Mouse (Mus musculus) liver, adult 2 months (tissue): ENCODE data around the gene Irgm2. TPM values are rescaled to one million over a fixed set of nuclear protein-coding genes. Genes with fewer than 3 reads are reported as not detected.

Experiments
- DNase-seq: peaks from one replicate; pipeline ENCODE4 v3.0.0-alpha.2; 2011; ENCODE audit warnings: low read depth, low spot score; ENCODE audit errors: extremely low read depth
- H3K27ac ChIP-seq: fragments of 200-500 bp; replicated peaks from 2 replicates; pipeline ENCODE4 v1.5.1; 2012; ENCODE audit warnings: low read depth, mild to moderate bottlenecking, control low read depth, inconsistent platforms, low read length; ENCODE audit not compliant: insufficient read depth
- H3K27me3 ChIP-seq: fragments of 200-500 bp; 2 replicates; pipeline ENCODE4 v1.6.1; 2012; ENCODE audit warnings: mild to moderate bottlenecking, moderate library complexity, low read length, inconsistent platforms; ENCODE audit not compliant: control insufficient read depth, insufficient read depth
- H3K36me3 ChIP-seq: fragments of 200-500 bp; 2 replicates; pipeline ENCODE4 v1.6.1; 2012; ENCODE audit warnings: low read length, inconsistent platforms; ENCODE audit not compliant: control insufficient read depth, insufficient read depth
- H3K4me1 ChIP-seq: fragments of 200-500 bp; 2 replicates; pipeline ENCODE4 v1.6.1; 2011; ENCODE audit warnings: low read length; ENCODE audit not compliant: control insufficient read depth, insufficient read depth
- H3K4me3 ChIP-seq: fragments of 200-500 bp; 2 replicates; pipeline ENCODE4 v1.5.1; 2011; ENCODE audit warnings: low read depth, mild to moderate bottlenecking, control low read depth, low read length, moderate library complexity; ENCODE audit not compliant: insufficient read depth
- H3K79me2 ChIP-seq: fragments of 200-500 bp; 2 replicates; pipeline ENCODE4 v1.6.1; 2012; ENCODE audit warnings: inconsistent platforms, mild to moderate bottlenecking, low read length, moderate library complexity; ENCODE audit not compliant: control insufficient read depth, insufficient read depth
- H3K9ac ChIP-seq: fragments of 200-500 bp; 2 replicates; pipeline ENCODE4 v1.6.1; 2012; ENCODE audit warnings: low read depth, mild to moderate bottlenecking, control low read depth, inconsistent platforms, low read length
- CTCF ChIP-seq: fragments of 200-500 bp; IDR thresholded peaks from 2 replicates; pipeline ENCODE4 v1.5.1; 2011; ENCODE audit warnings: low read depth, low read length, control low read depth
- POLR2A ChIP-seq: fragments of 200-500 bp; IDR thresholded peaks from 2 replicates; pipeline ENCODE4 v1.6.1; 2011; ENCODE audit warnings: low read length, control low read depth; ENCODE audit not compliant: insufficient read depth; ENCODE audit errors: extremely low read depth
- WGBS: fragments of 180-500 bp; shearing (Covaris S2); methylation state at CpG from one replicate; pipeline ENCODE4 v1.1.7; 2018; 5-methylcytosine and 5-hydroxymethylcytosine counted together
- polyA plus RNA-seq: library from polyadenylated mRNA; depleted of rRNA; stranded (reverse); fragments of >200 nt; gene quantifications from 2 replicates; pipeline ENCODE4 v1.2.3, GENCODE M21; 2012
- total RNA-seq: library from RNA; depleted of rRNA; stranded (reverse); fragments of >200 nt; gene quantifications from 2 replicates; pipeline ENCODE4 v1.2.3, GENCODE M21; 2014

Irgm2 gene
- total and polyA plus RNA-seq, 2 experiments: 21.8 to 40.8 TPM

DNA sequence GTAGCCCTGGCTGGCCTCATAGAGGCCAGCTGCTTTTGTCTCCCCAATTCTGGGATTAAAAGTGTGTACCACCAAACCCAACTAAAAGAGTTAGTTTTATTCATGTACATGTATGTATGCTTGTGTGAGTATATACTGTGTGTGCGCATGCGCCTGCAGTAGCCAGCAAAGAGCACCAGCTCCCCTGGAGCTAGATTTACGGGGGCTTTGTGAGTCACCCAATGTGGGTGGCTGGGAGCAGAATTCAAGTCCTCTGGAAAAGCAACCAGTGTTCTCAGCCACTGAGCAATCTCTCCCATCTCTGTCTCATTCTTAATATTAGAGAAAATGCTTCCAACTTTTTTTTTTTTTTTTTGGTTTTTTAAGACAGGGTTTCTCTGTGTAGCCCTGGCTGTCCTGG, 55.0 kb downstream of the Irgm2 start:
- TF ChIP-seq POLR2A: no peak
- TF ChIP-seq CTCF: no peak
- Histone ChIP-seq H3K4me1 (no peaks in the 10 kb centered on the region), H3K36me3 (no peaks in the 10 kb centered on the region), H3K9ac (no peak overlapping the region), H3K4me3 (no peak overlapping the region), H3K27ac (no peak overlapping the region), H3K27me3 (no peaks in the 10 kb centered on the region), H3K79me2 (no peaks in the 10 kb centered on the region)
- DNase-seq: no peak
- 97% methylated on average over 3 of the region's 3 CpGs for WGBS

DNA sequence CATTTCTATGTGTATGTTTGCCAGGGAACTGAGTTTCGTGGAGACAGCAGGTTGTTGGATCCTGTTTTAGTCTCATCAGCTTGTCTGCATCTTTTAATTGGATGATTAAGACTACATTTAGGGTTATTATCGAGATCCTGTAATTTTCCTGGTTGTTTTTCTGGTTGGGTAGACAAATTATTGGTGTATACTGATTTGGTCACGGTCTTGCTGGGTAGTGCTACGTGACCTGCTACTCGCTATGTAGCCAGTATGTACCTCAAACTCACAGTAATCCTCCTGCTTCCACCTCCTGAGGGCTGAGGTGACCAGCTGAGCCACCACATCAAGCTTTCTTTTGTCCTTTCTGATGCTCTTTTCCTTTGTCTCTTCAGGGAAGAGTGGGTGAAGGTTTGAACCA, 58.4 kb downstream of the Irgm2 start:
- Histone ChIP-seq H3K9ac (no peak overlapping the region), H3K79me2 (no peaks in the 10 kb centered on the region), H3K36me3 (no peaks in the 10 kb centered on the region), H3K27ac (no peak overlapping the region), H3K27me3 (no peaks in the 10 kb centered on the region), H3K4me3 (no peak overlapping the region), H3K4me1 (no peaks in the 10 kb centered on the region)
- WGBS: 86% methylated on average over 5 of the region's 5 CpGs
- no peak for DNase-seq
- TF ChIP-seq POLR2A (no peak), CTCF (no peak)

DNA sequence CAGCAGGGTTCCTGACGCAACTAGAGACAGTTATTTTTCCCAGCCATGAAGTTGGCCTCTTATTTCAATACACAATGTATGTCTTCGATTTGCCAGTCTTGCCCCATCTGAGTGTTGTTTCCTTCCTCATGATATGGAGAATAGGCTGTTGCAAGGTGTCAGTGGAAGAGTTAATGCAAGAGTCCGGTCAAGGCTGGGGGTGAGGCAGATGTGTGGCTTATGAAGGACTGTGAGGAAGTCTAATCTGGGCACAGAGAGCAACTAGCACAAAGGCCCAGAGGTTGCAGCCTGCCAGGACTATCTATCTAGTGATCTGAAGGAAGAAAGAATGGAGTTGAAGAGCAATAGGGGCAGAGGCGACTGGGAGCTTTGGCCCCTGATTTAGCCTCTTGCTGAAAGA, 60.7 kb downstream of the Irgm2 start:
- no peak for DNase-seq
- 86% methylated on average over 4 of the region's 4 CpGs for WGBS
- TF ChIP-seq POLR2A: no peak
- TF ChIP-seq CTCF: no peak
- H3K9ac ChIP-seq: no peak overlapping the region
- H3K4me3 ChIP-seq: no peak overlapping the region
- H3K27ac ChIP-seq: no peak overlapping the region
- no peaks in the 10 kb centered on the region for H3K79me2 ChIP-seq
- H3K4me1 ChIP-seq: no peaks in the 10 kb centered on the region
- no peaks in the 10 kb centered on the region for H3K27me3 ChIP-seq
- H3K36me3 ChIP-seq: no peaks in the 10 kb centered on the region

DNA sequence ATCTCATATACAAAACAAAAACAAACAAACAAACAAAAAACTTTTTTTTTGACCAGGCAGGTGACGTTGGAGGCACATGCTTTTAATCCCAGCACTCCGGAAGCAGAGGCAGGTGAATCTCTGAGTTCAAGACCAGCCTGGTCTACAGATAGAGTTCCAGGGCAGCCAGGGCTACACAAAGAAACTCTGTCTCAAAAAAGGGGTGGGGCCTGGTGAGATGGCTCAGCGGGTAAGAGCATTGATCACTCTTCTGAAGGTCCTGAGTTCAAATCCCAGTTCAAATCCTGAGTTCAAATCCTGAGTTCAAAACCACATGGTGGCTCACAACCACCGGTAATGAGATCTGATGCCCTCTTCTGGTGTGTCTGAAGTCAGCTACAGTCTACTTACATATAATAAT, 62.4 kb downstream of the Irgm2 start:
- Histone ChIP-seq H3K4me3 (no peak overlapping the region), H3K9ac (no peak overlapping the region), H3K4me1 (no peaks in the 10 kb centered on the region), H3K27ac (no peak overlapping the region), H3K36me3 (no peaks in the 10 kb centered on the region), H3K79me2 (no peaks in the 10 kb centered on the region), H3K27me3 (no peaks in the 10 kb centered on the region)
- TF ChIP-seq POLR2A: no peak
- TF ChIP-seq CTCF: no peak
- DNase-seq: no peak
- WGBS: 86% methylated on average over 4 of the region's 4 CpGs

DNA sequence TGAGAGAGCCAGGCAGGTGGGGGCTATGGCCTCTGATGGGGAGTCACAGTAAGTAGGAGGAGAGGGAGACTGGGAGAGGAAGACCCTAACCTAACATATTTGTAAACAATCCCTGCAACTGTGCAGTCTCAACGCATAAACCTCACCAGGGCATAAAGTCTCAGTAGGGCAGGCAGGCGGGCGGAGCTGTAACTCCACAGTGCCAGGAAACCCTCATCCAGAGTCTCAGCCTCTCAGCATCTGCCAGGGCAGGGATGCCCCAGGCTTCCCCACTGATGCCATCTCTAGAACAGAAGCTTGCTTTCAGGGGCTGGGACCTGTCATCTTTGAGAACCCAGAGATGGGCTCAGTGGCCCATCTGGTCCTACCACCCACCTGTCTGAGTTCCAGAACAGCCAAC, 62.9 kb downstream of the Irgm2 start:
- H3K79me2 ChIP-seq: no peaks in the 10 kb centered on the region
- H3K4me1 ChIP-seq: no peaks in the 10 kb centered on the region
- no peak overlapping the region for H3K9ac ChIP-seq
- no peak overlapping the region for H3K4me3 ChIP-seq
- no peaks in the 10 kb centered on the region for H3K27me3 ChIP-seq
- TF ChIP-seq CTCF (no peak), POLR2A (no peak)
- WGBS: 89% methylated on average over 3 of the region's 3 CpGs
- H3K36me3 ChIP-seq: no peaks in the 10 kb centered on the region
- no peak overlapping the region for H3K27ac ChIP-seq
- no peak for DNase-seq

DNA sequence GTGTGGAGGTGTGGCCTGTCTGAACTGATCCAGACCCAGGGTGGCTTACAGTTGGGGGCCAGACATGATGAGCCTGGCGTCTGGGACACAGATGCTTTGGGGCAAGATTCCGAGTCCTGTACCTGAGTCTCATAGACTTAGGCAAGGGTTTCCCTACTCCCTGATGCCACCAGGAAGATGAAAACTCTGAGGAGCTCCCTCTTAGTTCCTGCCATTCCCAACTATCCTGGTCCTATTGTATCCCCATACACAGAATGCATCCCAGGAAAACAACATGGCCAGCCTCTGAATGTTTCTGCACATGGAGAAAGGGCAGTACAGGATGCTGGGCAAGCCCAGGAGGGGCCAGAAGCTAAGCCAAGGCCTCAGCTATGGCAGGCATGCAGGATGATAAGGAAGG, 64.1 kb downstream of the Irgm2 start:
- Histone ChIP-seq H3K27me3 (no peaks in the 10 kb centered on the region), H3K36me3 (no peaks in the 10 kb centered on the region), H3K4me1 (no peaks in the 10 kb centered on the region), H3K79me2 (no peaks in the 10 kb centered on the region), H3K4me3 (no peak overlapping the region), H3K9ac (no peak overlapping the region), H3K27ac (no peak overlapping the region)
- DNase-seq: no peak
- WGBS: 95% methylated on average over 2 of the region's 2 CpGs
- TF ChIP-seq POLR2A: no peak
